Mouse (Mus musculus): ENCODE results near the gene Btbd9.

- no peak for TF ChIP-seq CTCF (conservative IDR thresholded peaks at IDR 0.05; ENCODE audit: insufficient read depth, insufficient read length, low read depth, low read length)
- no peak for TF ChIP-seq POLR2A (IDR thresholded peaks at IDR 0.05; ENCODE audit: low read depth, low read length)
Observed at GRCm38 (mm10) chr17:30182063-30182462, 394.2 kb downstream of the Btbd9 start.
